Mouse (Mus musculus) layer of hippocampus, postnatal 36 days (tissue): ENCODE data around the gene Cit. TPM values are rescaled to one million over a fixed set of nuclear protein-coding genes. Genes with fewer than 3 reads are reported as not detected.

Source experiments
- DNase-seq, 2 experiments: peaks; one replicate each; pipeline ENCODE4 v3.0.0; 2022
- total RNA-seq, 2 experiments: library from RNA; stranded (reverse); gene quantifications; 2 replicates each; pipeline ENCODE4 v1.2.3; 2021

Cit gene
- total RNA-seq, 2 experiments from 2014 or later: 58.6 to 59.0 TPM

DNA sequence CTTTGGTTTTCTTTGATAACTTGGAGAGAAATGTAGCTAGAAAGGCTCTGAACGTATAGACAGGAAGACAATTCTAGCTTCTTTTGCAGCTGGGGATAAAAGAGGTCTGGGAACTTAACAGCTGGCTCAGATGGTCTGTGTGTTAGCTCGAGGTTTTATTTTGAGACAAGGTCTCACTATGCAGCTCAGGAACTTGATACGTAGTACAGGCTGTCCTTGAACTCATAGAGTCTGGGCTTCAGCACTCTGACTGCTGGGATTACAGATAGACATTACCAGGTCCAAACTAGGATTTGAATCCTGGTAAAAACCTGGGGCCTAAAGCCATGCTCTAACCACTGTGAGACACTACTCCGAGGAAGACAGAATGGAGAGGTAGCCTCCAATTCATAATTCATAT lies 201.2 kb downstream of the Cit start:
- DNase-seq: no peak

DNA sequence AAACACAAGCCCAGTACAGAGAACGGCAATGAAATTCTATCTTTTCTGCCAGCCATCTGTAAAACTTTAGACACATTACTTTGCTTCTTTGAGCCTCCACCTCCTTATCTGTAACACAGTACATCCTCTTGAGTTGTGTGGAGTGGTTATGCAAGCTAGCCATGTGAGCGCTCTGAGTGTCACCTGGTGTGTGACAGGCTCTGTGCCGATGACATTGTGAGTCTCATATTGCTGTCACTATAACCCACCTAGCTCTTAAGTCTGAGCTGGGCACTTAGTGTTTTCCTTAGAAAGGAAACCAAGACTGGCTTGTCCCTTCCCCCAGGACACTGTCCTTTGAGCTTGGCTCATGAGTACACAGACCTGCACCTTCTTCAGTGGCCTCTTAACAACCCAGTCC lies 203.2 kb downstream of the Cit start:
- DNase-seq: no peak

DNA sequence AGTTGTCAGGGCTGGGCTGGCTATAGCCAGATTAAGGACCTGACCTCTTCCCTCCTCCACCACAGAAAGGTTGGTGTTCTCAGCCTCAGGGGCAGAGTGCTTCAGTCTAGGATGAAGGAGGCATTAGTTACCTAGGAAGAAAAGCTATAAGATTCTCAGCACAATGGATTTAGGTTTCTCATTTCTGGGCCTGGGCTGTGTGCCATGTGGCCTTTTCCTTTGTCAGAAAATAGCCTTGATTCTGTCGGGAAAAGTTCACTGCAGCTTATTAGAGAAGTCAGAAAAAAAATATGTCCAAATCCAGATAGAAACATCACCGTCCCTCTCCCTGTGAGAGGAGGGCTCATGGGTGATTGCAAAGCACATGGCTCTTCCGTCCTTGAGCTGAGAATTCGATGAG lies 204.7 kb downstream of the Cit start:
- DNase-seq: no peak

DNA sequence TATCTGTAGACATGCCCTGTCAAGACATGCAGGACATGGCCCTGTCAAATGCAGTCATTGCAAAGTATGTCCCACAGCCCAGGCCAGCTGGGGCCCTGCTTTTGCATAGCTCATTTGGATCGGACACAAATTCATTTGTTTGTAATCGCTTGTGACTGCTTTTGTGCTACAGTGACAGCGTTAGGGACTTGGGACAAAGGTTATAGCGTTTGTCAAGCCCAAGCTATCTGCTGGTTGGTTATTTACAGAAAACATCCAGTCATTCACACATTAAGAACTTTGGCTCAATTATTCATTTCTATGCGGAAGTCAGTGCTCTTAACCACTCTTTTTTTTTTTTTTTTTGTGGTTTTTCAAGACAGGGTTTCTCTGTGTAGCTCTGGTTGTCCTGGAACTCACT lies 207.1 kb downstream of the Cit start:
- DNase-seq: no peak

DNA sequence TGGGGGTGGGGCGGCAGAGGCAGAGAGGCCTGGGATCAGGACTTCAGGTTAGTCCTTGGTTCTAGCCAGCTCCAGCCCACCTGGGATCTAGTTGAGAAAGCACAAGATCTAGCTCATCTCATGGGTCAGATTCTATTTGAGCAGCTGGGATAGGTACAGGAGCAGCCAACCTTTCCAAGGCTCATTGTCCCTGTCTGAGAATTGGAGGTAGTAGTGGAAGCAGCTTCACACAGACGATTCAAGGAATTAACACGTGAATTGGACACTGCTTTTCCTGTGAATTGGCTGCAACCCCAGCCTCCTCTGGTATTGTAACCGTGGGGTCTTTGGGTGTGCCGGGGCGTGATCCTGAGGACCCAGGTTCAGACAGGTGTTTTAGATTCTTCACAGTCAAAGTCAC lies 207.7 kb downstream of the Cit start:
- no peak for DNase-seq

Other genes with a start within 250 kb of the Cit start
- 10 to 100 TPM; 88.7 to 89.0 TPM for gene Rab35, start 213.4 kb upstream of the Cit start, total RNA-seq
- 100 to 1,000 TPM; 117 to 131 TPM for gene Bicdl1, start 113.7 kb upstream of the Cit start, total RNA-seq
- gene Prkab1, start 179.2 kb downstream of the Cit start, total RNA-seq: 10 to 100 TPM; 16.4 to 17.5 TPM
- not detected for gene Tmem233, start 238.0 kb downstream of the Cit start, total RNA-seq